Mouse (Mus musculus) limb, embryonic 10.5 days (tissue): Measurements from ENCODE around the gene Hist1h4a. TPM values are rescaled to one million over a fixed set of nuclear protein-coding genes. Genes with fewer than 3 reads are reported as not detected.
"Not testable (repeated sequence)": the region's sequence is repeated elsewhere in the genome, so short reads cannot be mapped to it uniquely, and the experiment has no call there.

Experiments
- DNase-seq: peaks from one replicate; pipeline ENCODE4 v3.0.0-alpha.2; 2017; ENCODE audit warnings: low spot score
- H3K27ac ChIP-seq: fragments of 300-500 bp; sonication (generic); 2 replicates; pipeline ENCODE4 v1.5.1; 2016; ENCODE audit warnings: mild to moderate bottlenecking
- H3K27me3 ChIP-seq: fragments of 300-500 bp; sonication (generic); 2 replicates; pipeline ENCODE4 v1.6.1; 2016; ENCODE audit warnings: low read depth, mild to moderate bottlenecking; ENCODE audit not compliant: poor library complexity, severe bottlenecking
- H3K36me3 ChIP-seq: fragments of 300-500 bp; sonication (generic); 2 replicates; pipeline ENCODE4 v1.6.1; 2016; ENCODE audit warnings: mild to moderate bottlenecking, moderate library complexity
- H3K4me1 ChIP-seq: fragments of 300-500 bp; sonication (generic); 2 replicates; pipeline ENCODE4 v1.6.1; 2016
- H3K4me3 ChIP-seq: fragments of 300-500 bp; sonication (generic); 2 replicates; pipeline ENCODE4 v1.5.1; 2016; ENCODE audit warnings: mild to moderate bottlenecking, moderate library complexity
- H3K9me3 ChIP-seq: fragments of 300-500 bp; sonication (generic); replicated peaks from 2 replicates; pipeline ENCODE4 v1.6.1; 2016; ENCODE audit warnings: mild to moderate bottlenecking
- WGBS: fragments of 180-500 bp; shearing (Covaris S2); methylation state at CpG from one replicate; pipeline ENCODE4 v1.1.7; 2016; 5-methylcytosine and 5-hydroxymethylcytosine counted together
- polyA plus RNA-seq: library from polyadenylated mRNA; unstranded; fragments of >200 nt; fragmentation: Nextera tagmentation; extraction: Ambion mirVana; gene quantifications from 2 replicates; pipeline ENCODE4 v1.2.1, GENCODE M21; 2016

Hist1h4a gene
- polyA plus RNA-seq, 1 experiment from 2014 or later = 0.51 TPM

DNA sequence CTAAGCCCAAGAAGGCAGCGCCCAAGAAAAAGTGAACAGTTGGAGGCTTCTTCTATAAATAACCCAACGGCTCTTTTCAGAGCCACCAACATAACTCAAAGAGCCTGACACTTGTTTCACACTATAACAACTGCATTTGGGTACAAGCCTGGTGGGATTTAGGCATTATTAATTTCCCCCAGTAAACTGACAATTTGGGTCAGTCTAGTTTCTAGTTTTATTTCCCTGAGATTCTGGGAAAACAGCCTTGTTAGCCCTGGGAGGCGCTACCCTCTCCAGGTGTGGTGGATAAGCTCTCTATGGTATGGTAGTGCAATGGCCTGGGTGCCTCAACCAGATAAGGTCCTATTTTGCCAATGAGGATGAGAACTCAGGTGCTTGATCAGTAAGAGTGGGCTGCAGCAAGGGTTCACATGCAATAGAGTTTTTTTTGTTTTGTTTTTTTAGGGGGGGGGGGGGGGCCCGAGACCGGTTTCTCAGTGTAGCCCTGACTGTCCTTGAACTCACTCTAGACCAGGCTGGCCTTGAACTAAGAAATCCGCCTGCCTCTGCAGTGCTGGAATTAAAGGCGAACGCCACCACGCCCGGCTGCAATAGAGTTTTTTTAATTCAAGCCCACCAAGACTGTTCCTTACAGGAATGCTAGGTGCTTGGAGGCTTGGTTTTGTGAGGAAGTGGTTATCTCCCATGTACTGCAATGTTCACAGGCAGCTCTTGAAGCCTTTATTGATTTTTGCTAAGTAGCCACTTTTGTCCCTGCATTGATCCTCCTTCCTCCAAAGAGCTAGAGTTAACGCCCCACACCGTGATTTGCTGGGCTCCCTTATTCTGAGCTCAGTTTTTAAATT, 3.5 kb upstream of the Hist1h4a start:
- WGBS = 38% methylated on average over 12 of the region's 12 CpGs
- peak; percentile 67 for DNase-seq
- H3K4me1 ChIP-seq = peaks cover 31% of the 10 kb centered on the region
- no peaks in the 10 kb centered on the region for H3K36me3 ChIP-seq
- peak overlapping the region; percentile 92 for H3K27ac ChIP-seq
- peak overlapping the region; percentile 59 for H3K4me3 ChIP-seq
- no peaks in the 10 kb centered on the region for H3K9me3 ChIP-seq
- H3K27me3 ChIP-seq = no peaks in the 10 kb centered on the region

DNA sequence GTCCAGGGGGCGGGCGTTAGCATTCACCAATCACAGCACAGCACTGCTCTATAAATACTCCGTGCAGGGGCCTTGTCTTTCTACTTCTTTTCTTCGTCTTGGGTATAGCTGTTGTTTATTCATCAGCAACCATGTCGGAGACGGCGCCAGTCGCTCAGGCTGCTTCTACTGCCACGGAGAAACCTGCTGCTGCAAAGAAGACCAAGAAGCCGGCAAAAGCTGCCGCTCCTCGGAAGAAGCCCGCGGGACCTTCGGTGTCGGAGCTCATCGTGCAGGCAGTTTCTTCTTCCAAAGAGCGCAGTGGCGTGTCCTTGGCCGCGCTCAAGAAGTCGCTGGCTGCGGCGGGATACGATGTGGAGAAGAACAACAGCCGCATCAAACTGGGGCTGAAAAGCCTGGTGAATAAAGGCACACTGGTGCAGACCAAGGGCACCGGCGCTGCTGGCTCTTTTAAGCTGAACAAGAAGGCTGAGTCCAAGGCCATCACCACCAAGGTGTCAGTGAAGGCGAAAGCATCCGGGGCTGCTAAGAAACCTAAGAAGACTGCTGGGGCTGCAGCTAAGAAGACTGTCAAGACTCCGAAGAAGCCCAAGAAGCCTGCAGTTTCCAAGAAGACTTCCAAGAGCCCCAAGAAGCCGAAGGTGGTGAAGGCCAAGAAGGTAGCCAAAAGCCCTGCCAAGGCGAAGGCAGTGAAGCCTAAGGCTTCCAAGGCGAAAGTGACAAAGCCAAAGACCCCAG, 2.7 kb upstream of the Hist1h4a start, which contains the start of gene Hist1h1a:
Gene Hist1h1a (plus strand): TSS at position 81 of the 738 bp plus-strand sequence.
- H3K27ac ChIP-seq = peak within 1 kb of the TSS; percentile 92
- 4% methylated on average over 34 of the region's 34 CpGs for WGBS
- DNase-seq = peak; percentile 91
- H3K4me3 ChIP-seq = peak within 1 kb of the TSS; percentile 59
- no peaks in the 10 kb centered on the region for H3K9me3 ChIP-seq
- no peaks in the 10 kb centered on the region for H3K27me3 ChIP-seq
- no peaks in the 10 kb centered on the region for H3K36me3 ChIP-seq
- peaks cover 31% of the 10 kb centered on the region for H3K4me1 ChIP-seq

DNA sequence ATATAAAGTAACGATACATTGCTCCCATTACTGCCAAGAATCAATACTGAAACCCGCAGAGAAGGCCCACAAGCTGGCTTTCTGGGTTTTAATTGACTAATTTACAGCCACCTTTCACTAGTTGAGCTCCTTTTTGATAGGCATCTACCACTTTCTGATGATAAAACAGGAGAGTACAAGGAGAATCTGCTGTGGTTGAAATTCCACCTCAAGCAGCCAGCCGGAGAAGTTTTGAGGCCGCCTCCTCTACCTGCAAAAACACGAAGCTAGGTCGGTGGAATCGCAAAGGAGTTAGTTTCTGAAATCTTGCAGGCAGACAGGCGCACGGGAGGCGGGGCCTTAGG, 2.2 kb upstream of the Hist1h4a start:
- H3K27me3 ChIP-seq = no peaks in the 10 kb centered on the region
- H3K36me3 ChIP-seq = no peaks in the 10 kb centered on the region
- H3K4me3 ChIP-seq = peak overlapping the region; percentile 59
- H3K4me1 ChIP-seq = peaks cover 31% of the 10 kb centered on the region
- H3K27ac ChIP-seq = peak overlapping the region; percentile 92
- DNase-seq = no peak
- 1% methylated on average over 10 of the region's 10 CpGs for WGBS
- H3K9me3 ChIP-seq = no peaks in the 10 kb centered on the region

- Histone ChIP-seq H3K4me1 (peaks cover 35% of the 10 kb centered on the region), H3K4me3 (peak within 1 kb of the TSS; percentile 59), H3K27ac (peak within 1 kb of the TSS; percentile 92)
- peak; percentile 68 for DNase-seq
- not testable (repeated sequence) for H3K36me3 ChIP-seq, H3K9me3 ChIP-seq, H3K27me3 ChIP-seq
- WGBS = under 1% methylated on average over 34 of the region's 52 CpGs
These were observed 1.1 kb upstream of the Hist1h4a start, which contains the start of gene Hist1h3a for GRCm38 (mm10) chr13:23761871-23762821. Gene Hist1h3a (minus strand): TSS chr13:23762386.

- peak overlapping the region; percentile 59 for H3K4me3 ChIP-seq
- peak overlapping the region; percentile 92 for H3K27ac ChIP-seq
- no peaks in the 10 kb centered on the region for H3K9me3 ChIP-seq
- 2% methylated on average over 26 of the region's 27 CpGs for WGBS
- no peaks in the 10 kb centered on the region for H3K36me3 ChIP-seq
- H3K27me3 ChIP-seq = no peaks in the 10 kb centered on the region
- no peak for DNase-seq
- peaks cover 35% of the 10 kb centered on the region for H3K4me1 ChIP-seq
These were observed 624 bp downstream of the Hist1h4a start for GRCm38 (mm10) chr13:23760240-23760971.

- peak overlapping the region; percentile 92 for H3K27ac ChIP-seq
- no peaks in the 10 kb centered on the region for H3K36me3 ChIP-seq
- H3K4me1 ChIP-seq = peaks cover 33% of the 10 kb centered on the region
- peak; percentile 56 for DNase-seq
- peak overlapping the region; percentile 59 for H3K4me3 ChIP-seq
- H3K27me3 ChIP-seq = no peaks in the 10 kb centered on the region
- WGBS = 74% methylated on average over 1 of the region's 1 CpGs
- H3K9me3 ChIP-seq = no peaks in the 10 kb centered on the region
These were observed 1.2 kb downstream of the Hist1h4a start for GRCm38 (mm10) chr13:23759916-23760239.

GRCm38 (mm10) chr13:23759251-23759771, 1.7 kb downstream of the Hist1h4a start:
- 73% methylated on average over 3 of the region's 3 CpGs for WGBS
- Histone ChIP-seq H3K27me3 (no peaks in the 10 kb centered on the region), H3K9me3 (no peaks in the 10 kb centered on the region), H3K27ac (peak overlapping the region; percentile 92), H3K4me3 (no peak overlapping the region), H3K36me3 (no peaks in the 10 kb centered on the region), H3K4me1 (peaks cover 27% of the 10 kb centered on the region)
- peak; percentile 26 for DNase-seq

GRCm38 (mm10) chr13:23757921-23758320, 3.1 kb downstream of the Hist1h4a start:
- H3K4me1 ChIP-seq = peaks cover 15% of the 10 kb centered on the region
- WGBS = 56% methylated on average over 3 of the region's 3 CpGs
- no peak for DNase-seq

GRCm38 (mm10) chr13:23757211-23757773, 3.7 kb downstream of the Hist1h4a start:
- peak overlapping the region; percentile 52 for H3K4me3 ChIP-seq
- peak; percentile 68 for DNase-seq
- H3K9me3 ChIP-seq = no peaks in the 10 kb centered on the region
- peak overlapping the region; percentile 92 for H3K27ac ChIP-seq
- WGBS = 2% methylated on average over 22 of the region's 23 CpGs
- H3K4me1 ChIP-seq = peaks cover 12% of the 10 kb centered on the region
- no peaks in the 10 kb centered on the region for H3K27me3 ChIP-seq
- no peaks in the 10 kb centered on the region for H3K36me3 ChIP-seq

More at GRCm38 (mm10) chr13:23757921-23758320, 3.1 kb downstream of the Hist1h4a start:
- H3K27ac ChIP-seq = peak overlapping the region; percentile 92
- no peaks in the 10 kb centered on the region for H3K36me3 ChIP-seq
- peak overlapping the region; percentile 52 for H3K4me3 ChIP-seq
- no peaks in the 10 kb centered on the region for H3K9me3 ChIP-seq
- H3K27me3 ChIP-seq = no peaks in the 10 kb centered on the region

GRCm38 (mm10) chr13:23756790-23757189, 4.2 kb downstream of the Hist1h4a start, which contains the start of gene Hist1h4b:
Gene Hist1h4b (plus strand): TSS chr13:23757013.
- Histone ChIP-seq H3K4me1 (peaks cover 12% of the 10 kb centered on the region), H3K9me3 (no peaks in the 10 kb centered on the region), H3K27me3 (no peaks in the 10 kb centered on the region), H3K4me3 (peak within 1 kb of the TSS; percentile 52), H3K27ac (peak within 1 kb of the TSS; percentile 92), H3K36me3 (no peaks in the 10 kb centered on the region)
- DNase-seq = peak; percentile 91
- WGBS = 0% methylated on average over 19 of the region's 22 CpGs

DNA sequence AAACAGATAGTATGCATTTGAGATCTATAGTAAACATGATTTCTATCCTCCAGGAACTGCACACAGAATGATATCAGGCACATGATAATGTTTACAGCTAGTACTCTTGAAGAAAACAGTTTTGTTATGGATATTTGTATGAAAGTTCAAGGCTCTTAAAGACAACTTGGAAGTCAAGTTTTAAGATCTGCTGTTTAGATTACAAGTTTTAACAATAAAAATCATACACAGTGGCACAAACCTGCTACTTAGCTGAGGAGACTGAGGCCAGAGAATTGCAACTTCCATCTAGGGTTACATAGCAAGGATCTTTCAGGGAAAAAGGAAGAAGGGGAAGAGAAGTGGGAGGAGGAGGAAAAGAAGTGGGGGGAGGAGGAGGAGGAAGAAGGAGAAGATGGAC, 6.0 kb downstream of the Hist1h4a start:
- DNase-seq = no peak
- peaks cover 7% of the 10 kb centered on the region for H3K4me1 ChIP-seq
- peak overlapping the region; percentile 92 for H3K27ac ChIP-seq
- H3K27me3 ChIP-seq = no peaks in the 10 kb centered on the region
- H3K4me3 ChIP-seq = no peak overlapping the region
- H3K36me3 ChIP-seq = no peaks in the 10 kb centered on the region
- no peaks in the 10 kb centered on the region for H3K9me3 ChIP-seq
